Mouse (Mus musculus) c-Kit-positive CD71-positive TER-119-negative erythroid progenitor cells, embryonic 14.5 days (primary cell): ENCODE data around the gene St6galnac3.

Experiments
- DNase-seq: peaks from one replicate; pipeline ENCODE4 v3.0.0-alpha.2; 2013; ENCODE audit warnings: low read depth

The St6galnac3 gene

DNA sequence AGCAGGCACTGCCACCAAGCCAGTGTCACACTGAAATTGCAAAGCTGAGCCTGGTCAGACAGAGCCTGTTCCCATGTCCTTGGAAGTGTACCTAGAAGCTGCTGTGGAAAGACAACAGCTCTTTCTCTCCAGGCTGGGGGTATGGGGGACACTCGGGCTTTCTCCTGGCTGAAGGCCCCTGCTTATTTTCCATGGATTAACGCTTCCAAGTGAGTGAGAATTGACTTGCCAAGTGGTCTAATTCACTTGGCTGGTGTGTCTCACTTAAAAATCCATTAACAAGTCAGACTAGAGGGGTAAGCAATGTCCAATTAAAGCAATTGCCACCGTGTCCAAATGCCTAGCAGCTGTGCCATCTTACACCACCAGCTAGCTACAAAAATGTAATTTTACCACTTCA is 140.1 kb downstream of the St6galnac3 start:
- no peak for DNase-seq

DNA sequence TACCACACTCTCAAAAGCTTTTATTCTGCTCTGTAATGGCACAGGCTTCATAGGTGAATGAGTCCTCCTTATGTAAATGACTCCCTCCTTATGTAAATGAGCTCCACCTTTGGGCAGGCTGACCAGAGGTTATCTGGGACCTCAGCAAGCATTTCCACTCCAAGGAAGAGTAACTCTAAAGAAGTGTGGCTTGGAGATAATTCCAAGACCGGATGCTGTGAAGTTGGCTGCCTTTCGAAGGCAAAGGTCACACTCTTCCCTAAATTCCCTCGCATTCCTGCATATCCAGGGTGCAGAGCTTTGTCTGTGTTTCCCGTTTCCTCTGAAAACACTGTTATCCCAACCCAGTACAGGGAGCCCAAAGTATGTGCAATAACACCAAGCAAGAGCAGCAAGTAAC is 142.9 kb downstream of the St6galnac3 start:
- DNase-seq: no peak

DNA sequence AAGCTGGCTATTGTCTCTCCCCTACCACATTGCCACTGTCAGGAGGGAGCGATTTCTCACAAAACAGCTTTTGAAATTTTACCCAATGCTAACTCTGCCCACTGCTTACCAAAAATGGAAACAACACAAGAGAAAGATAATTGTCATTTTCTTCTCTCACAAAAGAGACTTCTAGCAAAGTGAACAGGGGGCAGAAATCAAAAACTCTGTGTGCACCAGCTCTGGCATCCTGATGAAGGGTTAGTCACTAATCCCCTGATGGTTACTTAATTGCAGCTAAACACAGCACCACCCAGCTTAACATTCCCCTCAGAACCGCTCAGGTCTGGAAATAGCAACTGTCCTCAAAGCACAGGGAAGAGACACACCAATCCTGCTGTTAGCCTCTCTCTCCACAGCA is 144.3 kb downstream of the St6galnac3 start:
- no peak for DNase-seq

DNA sequence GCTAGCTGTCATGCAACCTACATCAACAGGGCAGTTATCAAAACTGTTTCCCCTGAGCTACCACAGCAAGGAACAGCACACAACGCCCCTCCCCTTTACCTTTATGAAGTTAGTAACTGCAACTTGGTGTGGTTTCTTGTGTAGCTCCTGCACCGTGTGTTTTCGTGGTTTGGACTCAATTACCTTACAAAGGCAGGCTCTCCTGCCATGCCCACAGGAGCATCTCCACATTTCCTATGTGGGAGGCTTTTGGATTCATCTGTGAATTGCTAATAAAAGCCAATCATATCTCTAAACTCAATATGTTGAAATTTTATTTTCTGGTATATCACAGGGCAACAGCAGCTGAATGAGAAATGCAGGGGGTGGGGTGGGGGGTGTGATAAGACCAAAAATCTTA is 144.8 kb downstream of the St6galnac3 start:
- no peak for DNase-seq

DNA sequence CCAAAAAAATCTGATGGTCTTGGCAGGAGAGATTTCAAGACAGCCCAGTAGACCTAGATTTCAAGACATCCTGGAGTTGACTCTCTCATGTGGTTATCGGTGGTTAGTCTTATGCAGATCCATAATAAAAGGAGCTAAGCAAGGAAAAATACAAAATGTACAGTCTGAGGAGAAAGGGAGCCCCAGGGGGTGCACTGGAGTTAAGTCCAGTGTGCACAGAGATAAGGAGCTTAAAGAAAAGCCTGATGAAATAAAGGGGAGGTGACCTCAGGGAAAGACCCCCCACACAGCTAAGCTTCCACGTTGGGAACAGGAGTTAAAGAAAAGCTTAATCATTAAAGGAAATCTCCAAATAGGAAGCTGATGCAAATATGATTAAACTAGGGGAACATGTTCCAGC is 147.7 kb downstream of the St6galnac3 start:
- DNase-seq: no peak

DNA sequence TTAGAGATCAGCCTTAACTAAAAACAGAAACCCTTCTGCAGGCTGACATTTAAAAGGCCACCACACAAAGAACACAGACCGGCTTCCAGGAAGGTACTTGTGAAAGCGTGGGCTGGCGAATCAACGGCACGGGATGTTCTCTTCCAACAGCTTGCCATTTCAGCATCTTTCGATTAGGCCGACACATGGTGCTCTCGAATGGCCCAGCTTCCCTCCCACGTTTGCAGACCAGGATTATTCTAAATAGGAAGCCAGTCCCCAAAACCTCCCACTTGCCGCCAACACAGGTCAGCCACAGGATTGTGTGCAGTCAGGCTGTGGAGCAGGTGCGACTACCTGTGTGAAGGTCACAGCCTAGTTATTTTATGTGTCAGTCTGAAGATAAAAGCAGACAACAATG is 153.8 kb downstream of the St6galnac3 start:
- DNase-seq: no peak

DNA sequence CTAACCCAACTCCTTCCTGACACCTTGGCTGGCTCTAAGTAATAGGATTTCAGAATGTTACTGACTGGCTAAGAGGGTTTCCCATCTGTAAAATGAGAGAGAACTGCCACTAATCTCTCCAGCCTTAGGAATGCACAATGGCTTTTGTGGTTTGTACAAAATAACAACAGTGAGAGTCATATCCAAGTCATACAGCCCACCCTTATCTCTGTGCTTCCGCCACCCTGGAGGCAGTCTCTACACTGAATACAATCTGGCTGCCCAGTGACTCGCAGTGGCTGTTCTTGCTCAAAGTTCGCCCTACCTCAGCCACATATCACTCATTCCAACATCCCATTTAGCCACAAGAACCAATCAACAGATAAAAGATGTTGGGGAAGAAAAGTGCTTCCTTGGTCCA is 156.2 kb downstream of the St6galnac3 start:
- DNase-seq: no peak

DNA sequence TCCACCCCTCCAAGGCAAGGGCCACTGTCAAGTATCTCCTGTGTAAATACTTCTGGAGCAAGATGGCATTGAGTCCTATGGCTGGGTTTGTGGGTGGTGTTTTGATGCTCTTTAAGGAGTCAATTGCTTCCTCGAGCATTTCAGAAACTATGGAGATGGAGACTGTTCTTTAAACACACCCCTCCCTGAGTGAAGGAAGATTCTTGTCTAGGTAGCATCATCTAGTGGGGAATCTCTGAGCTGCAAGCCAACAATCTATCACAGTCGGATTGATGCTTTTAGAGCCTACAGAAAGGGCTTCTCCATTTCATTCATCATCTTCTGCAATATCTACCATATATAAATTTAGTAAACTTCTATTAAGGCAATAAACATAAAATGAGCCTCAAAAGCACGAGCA is 157.1 kb downstream of the St6galnac3 start:
- DNase-seq: no peak

DNA sequence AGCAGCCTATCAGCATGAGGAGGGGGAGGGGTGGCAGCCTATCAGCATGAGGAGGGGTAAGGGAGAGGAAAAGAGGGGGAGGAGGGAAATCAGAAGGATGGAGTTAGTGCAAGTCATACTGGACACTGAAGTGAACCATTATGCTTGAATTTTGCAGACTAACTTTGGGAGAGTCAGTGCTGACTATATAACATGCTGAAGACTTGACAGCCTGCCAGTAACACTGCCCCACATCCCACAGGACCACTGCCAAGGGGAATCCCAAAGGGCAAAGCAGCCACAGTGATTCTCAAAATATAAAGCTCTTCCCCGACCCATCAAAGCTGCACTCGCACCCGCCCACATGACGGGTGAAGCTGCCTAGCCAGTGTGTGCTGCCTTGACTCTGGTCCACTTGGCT is 157.5 kb downstream of the St6galnac3 start:
- DNase-seq: no peak

DNA sequence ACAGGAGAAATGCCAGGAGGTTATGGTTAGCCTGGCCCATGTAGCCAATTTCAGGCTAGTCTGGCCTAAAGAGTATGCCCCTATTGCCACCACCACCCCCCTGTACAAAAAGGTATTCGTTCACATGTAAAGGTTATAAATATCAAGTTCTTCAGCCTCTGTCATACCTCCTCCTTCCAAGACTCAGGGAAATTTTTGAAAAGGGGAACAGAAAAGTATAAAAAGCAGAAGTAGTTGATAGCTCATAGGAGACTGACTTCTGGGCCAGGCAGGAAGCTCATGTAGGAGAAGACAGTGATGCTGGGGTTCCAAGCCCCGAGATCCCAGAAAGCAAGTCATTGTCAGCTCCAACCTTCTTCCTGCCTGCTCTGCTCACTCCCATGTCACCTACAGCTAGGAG is 158.9 kb downstream of the St6galnac3 start:
- no peak for DNase-seq

DNA sequence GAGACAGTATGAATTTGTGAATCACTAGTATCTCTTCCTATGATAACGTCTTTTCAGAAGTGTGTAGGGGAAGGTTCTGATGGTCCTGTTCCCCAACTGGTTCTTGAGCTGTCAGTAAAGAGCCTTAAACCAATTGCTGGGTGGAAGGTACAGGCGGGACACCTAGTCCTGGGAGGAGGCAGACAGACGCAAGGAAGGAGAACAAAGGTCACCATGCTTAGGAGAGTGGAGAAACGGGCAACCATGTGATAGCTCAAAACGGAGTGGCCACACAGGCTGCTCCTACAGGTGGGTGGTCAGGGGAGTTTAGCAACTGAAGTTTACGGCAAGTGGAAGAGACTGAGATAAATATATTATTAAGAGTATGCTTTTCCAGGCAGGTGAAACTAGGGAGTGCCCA is 164.1 kb downstream of the St6galnac3 start:
- DNase-seq: no peak

DNA sequence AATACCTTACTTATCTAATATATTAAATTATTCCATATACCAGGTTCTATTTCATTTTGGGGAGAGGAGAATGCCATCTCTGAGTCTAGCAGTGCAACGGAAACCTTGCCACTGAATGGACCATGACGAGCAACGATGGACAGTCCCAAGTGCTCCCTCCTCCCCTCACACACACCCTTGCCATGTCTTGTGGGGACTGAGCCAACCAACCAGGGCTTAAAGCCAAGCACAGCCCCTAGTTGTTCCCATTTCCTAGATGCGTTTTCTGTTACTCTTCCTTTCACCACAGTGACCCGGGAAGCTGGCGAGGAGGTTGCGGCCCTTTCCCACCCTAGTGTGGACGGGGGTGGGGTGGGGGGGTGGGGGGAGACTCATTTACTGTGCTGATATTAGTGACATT is 165.4 kb downstream of the St6galnac3 start:
- no peak for DNase-seq

DNA sequence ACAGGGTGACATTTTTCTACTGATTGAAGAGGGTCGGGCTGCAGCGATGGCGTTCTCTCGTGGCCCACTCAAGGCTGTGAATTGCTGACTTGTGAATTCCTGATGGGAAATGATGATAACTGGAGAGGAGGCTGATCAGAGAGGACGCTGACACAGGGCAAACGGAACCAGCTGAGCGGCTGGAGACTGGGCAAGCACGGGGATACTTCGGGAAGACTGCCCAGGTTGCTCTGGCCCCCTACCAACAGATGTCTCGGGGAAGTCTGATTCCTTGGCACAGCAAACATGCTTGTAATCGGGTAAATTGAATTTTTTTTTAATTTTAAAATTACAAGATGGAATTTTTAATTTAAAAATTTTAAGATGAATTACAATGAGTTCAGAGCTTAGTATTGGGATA is 168.4 kb downstream of the St6galnac3 start:
- no peak for DNase-seq

DNA sequence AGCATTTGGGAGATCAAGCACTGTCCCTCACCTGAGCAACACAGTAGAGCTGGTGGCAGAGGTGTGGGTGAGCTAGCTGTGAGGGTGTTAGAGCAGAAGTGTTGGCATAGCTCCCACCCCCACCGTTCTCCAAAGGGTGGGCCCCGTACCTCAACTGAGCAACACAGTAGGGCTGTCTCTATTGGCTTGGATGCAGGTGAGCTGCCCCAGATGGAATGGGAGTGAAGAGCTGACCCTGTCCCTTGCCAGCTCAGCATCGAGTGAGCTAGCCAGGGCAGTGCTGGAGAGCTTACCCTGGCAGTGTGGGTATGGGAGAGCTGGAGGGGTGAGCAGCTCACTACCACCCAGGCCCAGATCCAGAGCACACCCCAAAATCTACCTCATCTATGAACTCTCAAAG is 171.3 kb downstream of the St6galnac3 start:
- no peak for DNase-seq

DNA sequence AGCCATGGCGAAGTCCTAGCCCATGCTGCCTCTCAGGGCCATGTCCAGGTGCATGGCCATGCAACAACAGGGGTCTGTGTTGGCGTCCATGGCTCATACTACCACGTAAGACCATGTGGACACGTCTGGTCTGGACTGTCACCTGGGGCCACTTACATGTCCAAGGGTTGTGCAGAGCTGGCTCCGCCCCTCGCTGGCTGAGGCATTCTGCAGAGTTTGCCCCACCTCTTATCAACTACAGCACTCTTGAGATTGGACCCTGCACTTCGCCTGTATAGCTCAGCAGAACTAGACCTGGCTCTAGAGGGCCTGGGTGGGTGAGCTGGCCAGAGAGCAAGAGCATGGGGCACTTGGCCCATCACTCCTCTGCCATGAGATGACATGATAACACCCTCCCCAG is 171.7 kb downstream of the St6galnac3 start:
- no peak for DNase-seq

DNA sequence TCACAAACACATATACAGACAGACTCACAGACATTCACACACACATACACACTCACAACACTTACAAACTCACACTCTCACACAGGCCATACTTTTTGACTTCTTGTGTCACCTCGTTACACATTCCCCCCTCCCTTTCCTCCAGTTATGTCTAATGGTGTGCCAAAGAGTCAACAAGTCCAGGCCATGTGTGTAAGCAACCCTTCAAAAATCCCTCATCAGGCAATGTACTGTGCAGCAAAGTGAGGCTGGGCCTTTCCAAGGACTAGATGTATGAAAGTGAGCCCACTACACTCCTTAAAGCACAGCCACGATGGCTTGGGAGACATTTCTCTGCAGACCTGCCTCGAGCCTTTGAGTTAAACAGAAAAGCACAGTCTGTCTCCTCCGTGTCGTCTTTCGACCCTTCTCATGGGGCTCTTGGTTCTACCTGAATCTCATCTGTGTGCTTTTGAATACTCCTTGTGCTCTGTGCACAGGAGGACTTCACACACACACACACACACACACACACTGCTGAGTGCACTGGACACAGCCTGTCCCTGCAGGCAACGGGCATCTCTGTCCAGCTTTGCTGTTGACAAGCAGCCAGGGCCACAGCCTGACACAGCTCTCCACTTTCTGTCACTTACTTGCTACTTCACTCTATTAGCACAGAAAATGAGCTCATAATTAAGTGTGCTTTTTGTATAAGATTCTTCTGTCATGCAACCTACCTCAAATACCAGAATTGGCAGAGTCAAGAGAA is 177.9 kb downstream of the St6galnac3 start:
- no peak for DNase-seq

DNA sequence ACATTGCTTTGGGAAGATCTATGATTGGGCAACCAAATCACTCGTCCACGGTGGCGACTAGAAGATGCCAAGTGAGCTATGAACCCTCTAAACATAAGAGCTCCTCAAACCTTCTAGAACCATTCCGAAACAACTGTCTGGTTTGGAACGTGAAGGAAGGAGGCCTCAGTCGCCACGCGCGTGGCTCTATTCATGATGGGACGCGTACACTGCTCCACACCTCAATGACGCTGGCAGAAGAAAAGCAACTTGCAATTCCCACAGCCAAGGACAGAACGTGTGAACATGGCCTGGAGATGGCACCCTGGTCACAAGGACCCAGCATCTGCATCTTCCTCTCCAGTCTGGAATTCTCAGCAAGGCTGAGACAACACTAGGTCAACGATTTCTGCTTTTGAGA is 185.1 kb downstream of the St6galnac3 start:
- no peak for DNase-seq

DNA sequence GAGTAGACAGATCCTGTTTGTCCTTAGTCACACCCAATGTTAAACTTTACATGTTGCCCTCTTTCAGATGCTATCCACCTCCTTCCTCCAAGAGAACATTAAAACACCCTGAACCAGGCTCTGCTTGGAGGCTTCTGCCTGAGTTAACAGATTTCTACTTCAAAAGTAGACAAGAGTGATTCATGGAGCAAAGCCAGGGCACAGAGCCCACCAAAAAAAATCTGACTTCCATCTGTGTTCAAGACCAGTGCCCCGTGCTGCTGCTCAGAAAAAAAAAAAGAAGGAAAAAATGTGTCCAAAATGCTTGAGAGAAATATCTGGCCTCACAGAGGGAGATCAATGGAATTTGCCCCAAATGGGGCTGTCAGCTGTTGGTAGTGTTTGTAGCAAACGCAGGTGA is 186.6 kb downstream of the St6galnac3 start:
- no peak for DNase-seq

DNA sequence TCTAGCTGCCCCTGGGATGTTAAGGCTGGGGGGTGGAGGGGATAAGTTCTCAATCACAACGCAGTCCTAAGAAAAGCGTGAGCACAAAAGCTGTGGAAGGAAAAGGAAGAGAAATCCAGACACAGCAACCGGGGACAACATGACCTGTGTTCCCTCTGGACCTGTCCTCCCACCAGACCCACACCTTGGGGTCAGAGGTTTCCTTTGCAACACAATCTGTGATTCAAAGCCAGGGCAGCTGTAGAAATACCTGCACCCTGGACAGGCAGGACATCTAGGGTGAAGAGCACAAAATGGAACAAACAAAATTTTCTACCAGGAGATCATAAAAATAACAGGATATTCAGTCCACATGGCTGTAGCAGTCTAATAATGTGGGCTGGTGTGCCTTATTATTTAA is 187.5 kb downstream of the St6galnac3 start:
- DNase-seq: no peak

DNA sequence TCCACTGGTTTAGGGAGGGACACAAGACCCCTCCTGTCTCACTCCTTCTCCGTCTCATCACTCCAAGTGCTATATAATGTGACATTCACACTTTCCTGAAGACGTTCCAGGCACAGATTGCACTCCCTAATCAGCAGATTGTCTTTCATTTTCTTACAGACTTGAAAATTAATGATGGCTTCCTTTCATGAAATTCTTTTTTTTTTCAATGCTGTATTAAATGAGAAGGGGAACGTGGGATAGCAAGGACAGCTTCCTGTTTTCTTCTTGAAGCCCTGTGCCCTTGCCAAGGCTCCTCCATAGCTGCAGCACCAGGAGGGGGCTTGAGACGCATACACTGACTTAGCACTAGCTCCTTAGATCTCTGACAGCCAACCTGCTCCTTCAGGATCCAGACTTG is 188.7 kb downstream of the St6galnac3 start:
- DNase-seq: no peak

DNA sequence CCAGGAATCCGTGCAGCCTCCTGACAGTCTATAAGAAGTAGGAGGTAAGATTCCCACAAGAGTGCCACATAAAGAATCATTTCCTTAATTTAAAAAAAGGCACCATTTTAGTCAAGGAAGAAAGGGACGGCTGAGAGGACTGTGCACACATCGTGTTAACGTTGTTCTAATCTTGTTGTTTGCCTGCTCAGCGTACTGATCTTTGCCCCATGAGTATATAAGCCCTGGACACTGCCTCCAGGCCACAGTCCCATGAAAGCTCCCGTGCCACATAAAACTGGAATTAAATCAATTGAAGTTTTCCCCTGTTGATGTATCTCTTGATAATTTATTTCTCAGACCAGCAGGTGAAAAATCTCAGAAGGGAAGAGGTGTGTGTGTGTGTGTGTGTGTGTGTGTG is 195.8 kb downstream of the St6galnac3 start:
- no peak for DNase-seq

DNA sequence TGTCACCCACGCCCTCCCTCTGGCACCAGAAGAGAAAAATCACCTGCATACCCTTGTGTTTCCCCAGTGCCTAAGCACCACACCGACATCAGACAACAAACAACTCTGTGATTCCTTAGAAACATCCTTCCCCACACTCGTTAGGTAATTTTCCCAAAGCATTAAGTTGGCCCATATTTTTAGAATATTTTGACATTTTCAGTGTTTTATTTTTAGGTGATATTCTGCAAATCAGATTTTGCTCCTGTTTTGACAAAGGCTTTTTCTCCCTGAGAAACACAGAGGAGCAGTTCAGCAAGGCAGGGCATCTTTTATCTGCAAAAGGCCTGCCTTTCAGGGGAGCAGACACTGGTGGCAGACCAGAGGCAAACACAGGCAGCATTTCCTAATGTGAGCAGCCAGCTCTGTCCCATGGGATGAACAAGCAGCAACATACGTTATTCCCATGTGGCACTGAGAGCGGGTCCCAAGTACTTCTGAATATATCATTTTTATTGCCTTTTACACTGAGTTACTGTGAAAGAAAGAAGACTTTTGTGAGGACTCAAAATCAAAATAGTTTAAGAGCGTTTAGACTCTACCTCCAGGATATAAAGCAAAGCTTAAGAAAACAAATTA is 199.7 kb downstream of the St6galnac3 start:
- no peak for DNase-seq

DNA sequence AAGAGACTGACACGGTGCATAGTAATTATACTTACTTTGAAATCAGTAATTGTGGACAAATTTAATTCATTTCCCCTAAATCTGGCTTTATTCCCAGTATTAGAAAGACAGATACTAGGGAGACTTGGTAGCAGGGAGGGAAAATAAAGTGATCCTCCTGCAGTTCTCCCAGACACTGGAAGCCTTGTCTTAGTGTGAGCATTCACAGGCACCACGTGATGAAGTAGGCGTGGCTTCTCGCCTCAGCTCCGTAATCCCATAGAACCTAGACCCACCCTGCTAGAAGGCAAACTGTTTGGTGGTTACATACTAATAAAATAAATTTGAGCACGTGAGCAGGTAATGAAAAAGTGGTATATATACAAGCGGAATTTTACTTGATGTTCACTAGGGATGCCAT is 208.1 kb downstream of the St6galnac3 start:
- no peak for DNase-seq

DNA sequence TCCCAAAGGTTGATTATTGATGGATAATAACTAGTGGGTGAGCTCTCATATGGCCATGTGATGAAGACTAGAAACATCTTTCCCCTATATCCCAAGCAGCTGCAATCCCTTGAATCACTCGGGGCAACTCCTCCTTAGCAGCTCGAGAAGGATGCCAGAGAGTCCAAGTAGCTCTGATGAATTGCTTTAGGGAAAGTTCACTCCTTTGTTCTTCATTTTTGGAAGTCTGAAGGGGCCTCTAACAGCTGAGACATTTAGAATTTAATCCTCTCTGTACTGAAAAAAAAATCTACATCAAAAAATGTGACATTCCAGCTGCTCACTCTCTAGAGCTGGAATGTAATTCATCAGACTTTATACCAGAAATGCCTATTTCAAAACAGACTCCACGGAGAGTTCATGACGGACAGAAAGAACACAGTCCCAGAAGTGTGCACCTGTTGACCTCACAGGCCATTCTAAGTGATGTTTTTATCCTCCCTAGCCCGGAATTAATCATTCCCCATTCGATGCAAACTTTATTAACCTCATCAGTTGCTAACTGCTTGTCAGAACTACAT is 211.4 kb downstream of the St6galnac3 start:
- DNase-seq: no peak
